Mouse (Mus musculus): ENCODE data around the gene Zfp607a. TPM values are rescaled to one million over a fixed set of nuclear protein-coding genes. Genes with fewer than 3 reads are reported as not detected.
"Not testable (repeated sequence)": the region's sequence is repeated elsewhere in the genome, so short reads cannot be mapped to it uniquely, and the experiment has no call there.

Gene Zfp607a
- 1 to 10 TPM; 8.9 to 9.2 TPM for total RNA-seq (2021)
- long read RNA-seq, experiment 1, partial matches to known transcripts = 0 of 3 reads
- long read RNA-seq, experiment 1, other reads (novel, unspliced or antisense) = 0 of 3 reads
- long read RNA-seq, experiment 2, partial matches to known transcripts = 0 of 3 reads
- long read RNA-seq, experiment 2, other reads (novel, unspliced or antisense) = 0 of 3 reads

GRCm38 (mm10) chr7:27857227-27857626, at the start of gene Zfp607a:
Zfp607a (plus strand) TSS chr7:27857527.
- DNase-seq (ENCODE audit: low spot score in 2 of 2) = no peak

DNA sequence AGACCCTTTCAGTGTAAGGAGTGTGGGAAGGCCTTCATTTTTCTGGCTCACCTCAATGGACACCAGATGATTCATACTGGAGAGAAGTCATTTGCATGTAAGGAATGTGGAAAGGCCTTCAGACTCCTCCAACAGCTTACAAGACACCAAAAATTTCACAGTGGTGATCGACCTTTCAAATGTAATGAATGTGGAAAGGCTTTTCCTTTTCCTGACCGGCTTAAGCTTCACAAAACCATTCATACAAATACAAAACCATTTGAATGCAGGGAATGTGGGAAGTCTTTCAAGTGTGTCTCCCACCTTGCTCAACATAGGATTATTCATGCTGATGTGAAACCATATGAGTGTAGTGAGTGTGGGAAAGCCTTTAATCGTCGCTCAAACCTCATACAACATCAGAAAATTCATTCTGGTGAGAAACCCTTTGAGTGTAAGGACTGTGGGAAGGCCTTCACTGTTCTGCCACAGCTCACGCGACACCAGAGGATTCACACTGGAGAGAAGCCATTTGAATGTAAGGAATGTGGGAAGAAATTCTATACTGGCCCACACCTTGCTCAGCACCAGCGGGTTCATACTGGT, 38.7 kb upstream of the Zfp607a start:
- DNase-seq (ENCODE audit: low spot score in 2 of 2) = no peak

DNA sequence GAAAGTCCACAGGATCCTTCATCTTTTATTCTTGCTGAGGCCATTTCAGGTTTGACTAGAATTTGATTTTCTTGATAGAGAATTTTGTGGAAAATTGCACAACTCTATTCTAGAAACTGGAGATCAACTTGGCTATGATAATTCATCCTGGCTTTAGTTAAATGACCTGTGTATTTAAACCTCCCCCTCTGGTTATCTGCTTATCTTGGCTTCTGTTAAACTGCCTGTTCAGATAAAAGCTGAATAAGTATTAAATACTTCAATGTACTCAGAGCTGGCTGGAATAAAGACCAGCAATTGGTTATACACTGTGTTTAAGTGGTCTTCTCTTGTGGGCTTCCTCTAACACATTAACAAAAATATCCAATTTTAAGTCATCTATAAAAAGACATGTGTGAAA, 34.7 kb upstream of the Zfp607a start:
- no peak for DNase-seq (ENCODE audit: low spot score in 2 of 2)

- no peak for DNase-seq (ENCODE audit: low spot score in 2 of 2)
Measured at GRCm38 (mm10) chr7:27834131-27834530, 23.2 kb upstream of the Zfp607a start.

DNA sequence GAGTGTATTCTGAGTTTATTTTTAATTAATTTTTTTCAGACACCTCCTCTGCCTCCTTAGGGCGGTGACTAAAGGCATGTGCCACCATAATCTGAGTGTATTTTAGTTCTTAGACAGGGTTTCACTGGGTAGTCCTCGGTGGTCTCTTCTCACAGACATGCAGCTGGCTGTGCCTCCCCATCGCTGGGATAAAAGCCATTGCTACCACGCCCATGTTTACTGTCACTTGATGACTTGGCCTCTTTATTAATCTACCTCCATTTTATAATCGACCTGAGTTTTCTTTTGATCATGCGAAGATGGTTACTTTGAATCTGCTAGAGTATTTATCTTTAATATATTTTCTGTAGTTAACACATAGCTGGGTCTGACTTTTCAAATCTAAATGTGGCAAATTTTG, 19.4 kb upstream of the Zfp607a start:
- no peak for DNase-seq (ENCODE audit: low spot score in 2 of 2)

DNA sequence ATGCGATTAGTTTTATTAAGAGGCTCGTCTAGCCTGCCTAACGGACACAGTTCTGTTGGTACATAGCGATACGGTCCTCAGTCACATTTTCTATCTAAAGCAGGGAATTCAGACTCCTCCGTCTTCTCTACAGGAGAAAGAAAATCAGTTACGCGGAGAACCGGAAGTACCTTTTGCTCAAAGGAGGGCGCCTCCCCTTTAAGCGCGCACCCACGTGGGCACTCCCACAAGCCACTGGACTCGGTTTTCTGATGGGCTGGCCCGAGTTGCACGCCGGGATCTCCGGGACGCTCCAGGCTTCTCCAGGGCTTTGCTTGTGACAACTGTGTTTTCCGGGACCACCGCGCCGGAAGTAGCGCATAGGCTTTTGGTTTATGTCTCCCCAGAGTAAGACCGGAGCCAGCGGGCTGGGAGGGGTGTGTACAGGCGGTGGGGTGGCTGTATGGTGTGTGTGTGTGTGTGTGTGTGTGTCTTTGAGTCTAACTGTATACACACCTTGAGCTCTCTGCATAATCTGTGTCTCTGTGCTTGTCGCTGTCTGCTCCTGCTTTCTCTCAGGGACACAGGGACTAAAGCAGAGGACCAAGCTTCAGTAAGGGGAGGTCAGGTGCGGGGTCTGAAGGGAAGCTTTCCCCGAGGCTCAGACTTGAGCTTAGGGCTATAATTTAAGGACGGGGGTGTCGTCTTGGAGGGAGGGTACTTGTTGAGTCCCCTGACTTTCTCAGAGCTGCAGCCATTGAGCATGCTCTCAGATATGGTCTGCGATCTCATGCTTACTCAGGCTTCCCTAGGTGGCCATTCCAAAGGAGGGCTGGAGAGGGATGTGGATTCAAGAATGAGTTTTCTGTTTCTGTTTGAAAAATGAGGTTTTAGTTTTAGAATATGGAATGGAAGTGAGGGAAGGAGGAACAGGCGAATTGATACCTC, 18.7 kb upstream of the Zfp607a start, which contains the start of gene Zfp59:
TSS of gene Zfp59 (plus strand) at position 285 of the 927 bp plus-strand sequence.
- DNase-seq (ENCODE audit: low spot score in 2 of 2) = peak; percentile 64 to 79

- DNase-seq (ENCODE audit: low spot score in 2 of 2) = no peak
Measured at GRCm38 (mm10) chr7:27839596-27839995, 17.7 kb upstream of the Zfp607a start.

- no peak for DNase-seq (ENCODE audit: low spot score in 2 of 2)
Measured at GRCm38 (mm10) chr7:27840104-27840503, 17.2 kb upstream of the Zfp607a start.

- DNase-seq (ENCODE audit: low spot score in 2 of 2) = no peak
Measured at GRCm38 (mm10) chr7:27859301-27860251, 2.2 kb downstream of the Zfp607a start.

DNA sequence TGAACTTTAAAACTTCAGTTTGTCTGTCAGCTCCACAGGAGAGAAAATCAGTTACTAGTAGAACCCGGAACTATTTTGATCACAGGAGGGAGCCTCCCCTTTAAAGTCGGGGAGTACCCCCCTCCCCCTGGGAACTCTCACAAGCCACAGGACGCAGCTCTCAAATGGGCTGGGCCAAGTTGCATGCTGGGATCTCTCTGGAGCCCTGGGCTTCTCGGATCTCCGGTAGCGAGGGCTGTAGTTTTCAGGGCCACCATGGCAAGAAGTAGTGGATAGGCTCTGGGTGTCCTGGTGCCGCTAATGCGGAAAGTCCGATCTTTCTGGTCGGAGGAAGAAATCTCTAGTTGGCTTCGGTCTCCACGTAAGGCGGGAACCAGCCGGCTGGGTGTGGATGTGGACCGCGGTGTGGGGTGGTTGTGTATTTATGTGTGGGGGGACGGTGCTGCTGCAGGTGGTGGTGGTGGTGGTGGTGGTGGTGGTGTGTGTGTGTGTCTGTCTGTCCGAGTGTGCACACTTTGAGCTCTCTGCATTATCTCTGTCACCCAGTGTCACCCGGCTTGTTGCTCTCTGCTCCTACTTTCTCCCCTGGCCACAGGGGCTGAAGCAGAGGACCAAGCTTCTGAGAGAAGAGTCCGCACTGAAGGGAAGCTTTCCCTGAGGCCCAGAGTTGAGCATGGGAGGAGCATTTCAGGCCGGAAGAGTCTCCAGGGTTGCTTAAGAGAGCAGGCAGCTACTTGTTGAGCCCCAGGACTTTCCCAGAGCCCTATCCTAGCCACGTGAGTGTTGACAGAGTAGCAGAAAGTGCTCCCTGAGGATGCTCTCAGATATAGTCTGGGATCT, 3.3 kb downstream of the Zfp607a start:
- DNase-seq (ENCODE audit: low spot score in 2 of 2) = peak; percentile 40 to 64

DNA sequence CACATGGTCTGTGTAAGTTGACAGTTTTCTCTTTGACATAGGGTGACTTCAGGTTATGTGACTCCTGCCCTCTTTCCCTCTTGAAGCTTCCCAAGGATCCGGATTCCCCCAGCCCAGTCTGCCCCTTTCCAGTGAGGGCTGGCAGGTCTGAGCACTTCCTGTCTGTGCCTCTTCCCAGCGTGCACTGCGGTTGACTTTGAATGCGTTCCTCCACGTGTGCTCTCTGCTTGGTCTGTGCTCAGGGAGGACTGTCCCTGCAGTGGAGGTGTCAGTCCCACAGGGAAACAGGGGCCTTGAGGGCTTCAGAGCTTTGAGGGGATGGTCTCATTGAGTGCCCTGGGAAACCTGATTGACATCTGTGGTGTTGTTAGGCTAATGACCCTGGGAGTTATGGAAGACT, 5.3 kb downstream of the Zfp607a start:
- not testable (repeated sequence) for DNase-seq (ENCODE audit: low spot score in 2 of 2)

- DNase-seq (ENCODE audit: low spot score in 2 of 2) = no peak
Measured at GRCm38 (mm10) chr7:27881721-27882120, 24.4 kb downstream of the Zfp607a start.

- DNase-seq (ENCODE audit: low spot score in 2 of 2) = no peak
Measured at GRCm38 (mm10) chr7:27900601-27901000, 43.3 kb downstream of the Zfp607a start.

DNA sequence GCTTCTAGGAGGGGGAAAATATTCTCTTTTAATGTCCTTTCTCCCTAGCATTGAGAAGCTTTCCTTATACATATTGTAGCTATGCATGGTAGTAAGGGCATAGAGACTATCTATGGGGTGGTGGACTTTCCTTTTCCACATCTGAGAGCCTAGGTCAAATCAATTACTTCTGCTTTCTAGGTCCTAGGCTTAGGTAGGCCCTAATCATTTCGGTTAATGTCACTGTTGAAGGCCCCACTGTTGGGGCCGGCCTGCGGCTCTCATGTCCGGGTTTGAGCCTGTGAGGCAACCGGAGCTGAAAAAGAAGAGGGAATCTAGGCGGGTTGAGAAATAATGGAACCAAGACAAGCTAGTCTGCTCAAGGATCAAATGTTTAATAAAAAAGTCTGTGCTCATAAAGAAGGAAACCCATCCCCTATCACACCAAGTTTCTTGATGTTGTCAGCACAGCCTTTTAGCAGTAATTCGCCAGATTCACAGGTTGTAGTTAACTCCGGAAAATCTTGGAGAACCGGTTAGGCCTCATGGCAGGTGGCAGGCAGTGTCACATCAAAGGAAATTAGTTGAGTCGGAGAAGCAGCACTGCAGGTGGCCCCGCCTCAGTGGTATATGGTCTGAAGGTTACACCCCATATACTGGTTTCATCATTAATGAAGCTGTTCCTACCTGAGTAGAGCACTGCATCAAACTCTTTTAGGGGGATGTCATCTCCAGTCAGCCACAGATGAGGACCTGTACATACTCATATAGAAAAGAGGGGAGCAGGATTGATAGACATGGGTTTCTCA, 47.9 kb downstream of the Zfp607a start:
- DNase-seq (ENCODE audit: low spot score in 2 of 2) = no peak

DNA sequence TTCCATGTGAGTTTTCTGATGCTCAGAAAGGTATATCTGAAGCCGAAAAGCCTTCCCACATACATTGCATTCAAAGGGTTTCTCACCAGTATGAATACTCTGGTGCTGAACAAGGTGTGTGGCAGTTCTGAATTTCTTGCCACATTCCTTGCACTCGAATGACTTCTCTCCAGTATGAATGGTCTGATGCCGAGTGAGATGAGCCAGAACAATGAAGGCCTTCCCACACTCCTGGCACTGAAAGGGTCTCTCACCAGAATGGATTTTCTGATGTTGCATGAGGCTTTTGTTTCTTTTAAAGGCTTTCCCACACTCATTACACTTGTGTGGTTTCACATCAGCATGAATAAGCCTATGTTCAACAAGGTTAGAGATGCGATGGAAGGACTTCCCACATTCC, 53.6 kb downstream of the Zfp607a start:
- not testable (repeated sequence) for DNase-seq (ENCODE audit: low spot score in 2 of 2)

GRCm38 (mm10) chr7:27927041-27927440, 69.7 kb downstream of the Zfp607a start:
- DNase-seq (ENCODE audit: low spot score in 2 of 2) = not testable (repeated sequence)

DNA sequence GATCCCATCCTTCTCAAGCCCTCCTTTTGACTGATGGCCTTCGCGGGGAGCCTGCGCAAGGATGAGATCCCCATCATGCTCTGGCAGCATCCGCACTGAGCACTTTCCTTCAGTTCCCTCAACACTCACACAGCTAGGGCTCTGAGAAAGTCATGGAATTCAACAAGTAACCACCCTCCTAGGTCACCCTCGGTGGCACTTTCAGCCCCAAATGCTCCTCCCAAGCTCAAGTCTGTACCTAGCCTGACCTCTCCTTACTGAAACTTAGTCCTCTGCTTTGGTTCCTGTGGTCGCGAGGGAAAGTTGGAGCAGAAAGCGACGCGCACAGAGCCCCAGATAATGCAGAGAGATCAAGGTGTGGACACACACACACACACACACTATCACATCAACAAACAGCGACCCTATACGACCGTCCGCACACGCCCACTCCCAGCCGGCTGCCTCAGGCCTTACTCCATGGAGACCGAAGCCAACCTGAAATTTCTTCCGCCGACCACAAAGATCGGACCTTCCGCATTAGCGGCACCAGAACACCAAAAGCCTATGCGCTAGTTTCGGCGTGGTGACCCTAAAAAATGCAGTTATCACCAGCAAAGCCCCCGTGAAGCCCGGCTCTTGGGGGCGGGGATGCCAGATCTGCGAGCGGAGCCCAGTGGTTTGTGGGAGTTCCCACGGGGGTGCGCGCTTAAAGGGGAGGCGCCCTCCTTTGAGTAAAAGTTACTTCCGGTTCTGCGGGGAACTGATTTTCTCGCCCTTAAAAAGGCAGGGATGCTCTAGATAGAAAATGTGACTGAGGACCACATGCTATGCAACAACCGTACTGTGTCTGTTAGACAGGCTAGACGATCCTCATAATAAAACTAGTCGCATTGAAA, 71.7 kb downstream of the Zfp607a start, which contains the start of gene Zfp974:
TSS of gene Zfp974 (minus strand) at position 643 of the 878 bp plus-strand sequence.
- DNase-seq (ENCODE audit: low spot score in 2 of 2) = peak; percentile 17 to 50

All from adrenal gland, postnatal 4 days (tissue).